Mouse (Mus musculus) G1E (cell line): ENCODE results near the gene Scamp1. TPM values are rescaled to one million over a fixed set of nuclear protein-coding genes. Genes with fewer than 3 reads are reported as not detected.
"Not testable (repeated sequence)": the region's sequence is repeated elsewhere in the genome, so short reads cannot be mapped to it uniquely, and the experiment has no call there.

ENCODE experiments used
- ATAC-seq: 2 replicates; pipeline ENCODE4 v1.8.0; 2016; ENCODE audit warnings: mild to moderate bottlenecking; ENCODE audit not compliant: insufficient number of reproducible peaks, poor library complexity, low FRiP score, severe bottlenecking; ENCODE audit errors: extremely low read depth
- DNase-seq: peaks from one replicate; pipeline ENCODE4 v3.0.0; 2012; ENCODE audit warnings: low spot score
- H3K27me3 ChIP-seq: 2 replicates; pipeline ENCODE4 v1.6.1; 2012; ENCODE audit warnings: mild to moderate bottlenecking, low read length, inconsistent platforms; ENCODE audit not compliant: insufficient read depth
- H3K36me3 ChIP-seq: replicated peaks from 2 replicates; pipeline ENCODE3; 2012; ENCODE audit warnings: mild to moderate bottlenecking, inconsistent platforms
- H3K4me1 ChIP-seq: 2 replicates; pipeline ENCODE4 v1.6.1; 2012; ENCODE audit warnings: low read depth, low read length, inconsistent platforms, mixed read lengths; ENCODE audit not compliant: insufficient read depth
- H3K4me3 ChIP-seq: 2 replicates; pipeline ENCODE4 v1.5.1; 2012; ENCODE audit warnings: low read depth, mild to moderate bottlenecking, inconsistent platforms, low read length, moderate library complexity, mixed read lengths
- H3K9me3 ChIP-seq: replicated peaks from 2 replicates; pipeline ENCODE4 v1.6.1; 2012; ENCODE audit warnings: inconsistent platforms
- CTCF ChIP-seq: IDR thresholded peaks from 2 replicates; pipeline ENCODE4 v1.5.1; 2012; ENCODE audit warnings: low read depth, low read length, inconsistent platforms, mixed read lengths
- GATA1 ChIP-seq: IDR thresholded peaks from 2 replicates; pipeline ENCODE4 v1.6.1; 2012; ENCODE audit warnings: borderline replicate concordance, low read length, inconsistent platforms, mixed read lengths
- GATA2 ChIP-seq: IDR thresholded peaks from 2 replicates; pipeline ENCODE4 v1.6.1; 2012; ENCODE audit warnings: low read depth, low read length, inconsistent platforms, borderline replicate concordance
- POLR2AphosphoS5 ChIP-seq: IDR thresholded peaks from 2 replicates; pipeline ENCODE4 v1.6.1; 2012; ENCODE audit warnings: low read depth, low read length, inconsistent platforms; ENCODE audit not compliant: insufficient replicate concordance
- TAL1 ChIP-seq: conservative IDR thresholded peaks from 2 replicates; pipeline ENCODE4 v1.6.1; 2012; ENCODE audit warnings: low read depth, low read length, inconsistent platforms, mixed read lengths
- polyA plus RNA-seq: library from polyadenylated mRNA; stranded (reverse); fragments of >175 nt; gene quantifications from 2 replicates; pipeline ENCODE4 v1.2.3, GENCODE M21; 2012
- total RNA-seq, 2 experiments: library from RNA; stranded (forward) in 1 of 2; stranded (reverse) in 1 of 2; fragments of 200-1000 nt in 1 of 2; fragments of >200 nt in 1 of 2; fragmentation: Nextera tagmentation in 1 of 2; gene quantifications; 2 replicates each; pipeline ENCODE4 v1.2.3; 2014 to 2017

Gene Scamp1
- not detected in 2 replicates for total RNA-seq (2014; fragmentation: Nextera tagmentation)
- 0.05 TPM in 1 of 2 replicates, not detected in the other for total RNA-seq (2017)
- not detected in 2 replicates for polyA plus RNA-seq

DNA sequence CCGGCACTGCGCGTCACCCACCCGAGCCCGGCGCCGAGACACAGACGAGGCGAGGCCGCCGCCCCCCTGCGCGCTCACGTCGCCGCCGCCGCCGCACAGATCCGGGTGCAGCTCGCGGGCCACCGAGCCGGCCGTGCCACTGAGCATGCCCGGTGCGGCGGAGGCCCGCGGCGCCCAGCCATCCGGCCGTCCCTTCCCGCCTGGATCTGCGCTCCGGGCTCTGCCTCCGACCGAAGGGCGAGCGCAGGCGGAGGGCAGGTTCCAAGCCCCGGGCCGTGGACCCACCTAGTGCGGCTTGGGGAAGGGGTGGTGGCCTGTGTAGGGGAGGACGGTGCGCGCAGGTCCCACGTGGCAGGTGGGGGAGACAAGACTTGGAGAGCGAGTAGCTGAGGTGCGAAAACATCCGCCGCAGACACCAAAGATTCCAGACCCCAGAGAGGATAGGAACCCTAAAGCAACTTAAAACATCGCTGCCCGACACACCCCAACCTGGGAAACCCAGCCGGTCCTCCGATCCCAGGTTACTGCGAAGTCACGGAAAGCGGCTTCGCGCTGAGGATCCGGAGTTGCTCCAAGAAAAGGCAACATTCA, at the start of gene Scamp1:
Gene Scamp1, minus strand, starts transcription at position 577 of the 591 bp plus-strand sequence.
- ATAC-seq (no peak), DNase-seq (no peak)
- no peak within 1 kb of the TSS for H3K4me3 ChIP-seq
- no peaks in the 10 kb centered on the region for H3K4me1 ChIP-seq
- TF ChIP-seq CTCF (no peak), POLR2AphosphoS5 (no peak), TAL1 (no peak), GATA1 (no peak), GATA2 (no peak)
- peaks cover 8% of the 10 kb centered on the region for H3K9me3 ChIP-seq
- H3K36me3 ChIP-seq = no peaks in the 10 kb centered on the region
- H3K27me3 ChIP-seq = peaks cover 8% of the 10 kb centered on the region

DNA sequence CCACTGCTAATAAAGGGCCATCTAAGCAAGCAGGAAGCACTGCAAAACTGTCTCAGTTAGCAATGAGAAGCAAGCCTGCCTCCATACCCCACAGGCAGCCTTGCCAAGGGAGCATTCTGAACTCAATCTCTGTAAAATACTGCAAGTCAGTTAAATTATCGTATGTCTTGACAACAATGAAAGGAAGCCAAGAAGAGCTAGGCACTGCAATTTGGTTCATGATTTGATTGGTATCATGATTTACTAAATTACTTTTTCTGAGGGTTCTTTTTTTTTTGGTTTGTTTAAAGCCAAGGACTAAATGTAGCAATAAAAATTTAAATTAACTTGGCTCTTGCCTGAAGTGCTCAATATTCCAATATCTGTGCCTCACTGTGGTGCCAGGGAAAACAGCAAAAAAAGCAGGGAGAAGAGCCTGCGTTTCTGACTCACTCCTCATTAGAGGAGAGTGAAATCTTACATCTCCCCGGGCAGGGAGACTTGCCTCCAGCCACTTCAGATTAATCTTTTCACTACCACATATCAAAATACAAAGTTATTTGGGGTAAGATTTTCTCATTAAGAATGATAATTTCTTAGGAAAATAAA, 44.8 kb upstream of the Scamp1 start:
- ATAC-seq = no peak
- DNase-seq = no peak
- TF ChIP-seq POLR2AphosphoS5 = no peak
- no peak for TF ChIP-seq GATA1
- TF ChIP-seq CTCF = no peak
- TF ChIP-seq GATA2 = no peak
- TF ChIP-seq TAL1 = no peak
- Histone ChIP-seq H3K27me3 (peaks cover 5% of the 10 kb centered on the region), H3K4me3 (no peak overlapping the region), H3K9me3 (no peaks in the 10 kb centered on the region), H3K36me3 (no peaks in the 10 kb centered on the region), H3K4me1 (peaks cover 3% of the 10 kb centered on the region; the same call in 1 of the 2 replicates)

DNA sequence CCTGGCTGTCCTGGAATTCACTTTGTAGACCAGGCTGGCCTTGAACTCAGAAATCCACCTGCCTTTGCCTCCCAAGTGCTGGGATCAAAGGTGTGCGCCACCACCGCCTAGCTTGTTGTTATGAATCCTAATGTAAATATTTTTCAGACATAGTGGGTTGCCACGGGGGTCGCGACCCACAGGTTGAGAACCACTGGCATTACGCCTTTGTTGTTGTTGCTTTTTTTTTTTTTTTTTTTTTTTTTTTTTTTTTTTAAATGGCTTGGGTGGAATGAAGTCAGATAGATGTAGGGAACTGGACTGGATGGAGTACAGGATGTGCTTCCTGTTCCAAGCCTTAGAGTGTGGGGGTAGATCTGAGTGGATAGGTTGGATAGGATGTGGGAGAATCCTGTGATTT, 43.3 kb upstream of the Scamp1 start:
- not testable (repeated sequence) for H3K27me3 ChIP-seq, ATAC-seq, H3K4me1 ChIP-seq, H3K36me3 ChIP-seq, H3K9me3 ChIP-seq, H3K4me3 ChIP-seq, DNase-seq

DNA sequence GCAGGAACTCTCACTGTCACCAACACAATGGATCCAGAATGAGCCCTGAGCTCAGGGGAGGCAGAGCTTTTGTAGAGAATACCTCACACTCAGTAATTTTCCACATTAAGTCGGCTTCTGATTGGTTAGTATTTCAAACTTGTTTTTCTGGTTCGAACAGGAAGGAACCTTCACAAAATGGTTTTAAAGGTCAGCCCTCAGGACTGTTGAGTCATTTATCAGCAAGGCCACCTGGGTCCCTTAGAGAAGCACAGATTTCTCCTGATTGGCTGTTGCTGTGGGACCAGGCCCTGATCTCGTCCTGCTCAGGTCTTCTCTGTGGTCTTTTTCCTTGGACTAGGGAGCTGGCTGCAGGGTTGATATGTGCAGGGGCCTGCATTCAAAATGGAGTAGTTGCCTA, 42.4 kb upstream of the Scamp1 start:
- 0 out of 2 replicates have a peak, but pooled peaks cover 2% of the 10 kb centered on the region for H3K9me3 ChIP-seq
- H3K4me3 ChIP-seq = no peak overlapping the region
- peaks cover 3% of the 10 kb centered on the region; the same call in 1 of the 2 replicates for H3K4me1 ChIP-seq
- H3K36me3 ChIP-seq = no peaks in the 10 kb centered on the region
- DNase-seq = no peak
- TF ChIP-seq POLR2AphosphoS5 = no peak
- no peak for TF ChIP-seq CTCF
- no peak for TF ChIP-seq GATA2
- TF ChIP-seq TAL1 = no peak
- TF ChIP-seq GATA1 = no peak
- H3K27me3 ChIP-seq = no peaks in the 10 kb centered on the region; the same call in 1 of the 2 replicates
- ATAC-seq = no peak

DNA sequence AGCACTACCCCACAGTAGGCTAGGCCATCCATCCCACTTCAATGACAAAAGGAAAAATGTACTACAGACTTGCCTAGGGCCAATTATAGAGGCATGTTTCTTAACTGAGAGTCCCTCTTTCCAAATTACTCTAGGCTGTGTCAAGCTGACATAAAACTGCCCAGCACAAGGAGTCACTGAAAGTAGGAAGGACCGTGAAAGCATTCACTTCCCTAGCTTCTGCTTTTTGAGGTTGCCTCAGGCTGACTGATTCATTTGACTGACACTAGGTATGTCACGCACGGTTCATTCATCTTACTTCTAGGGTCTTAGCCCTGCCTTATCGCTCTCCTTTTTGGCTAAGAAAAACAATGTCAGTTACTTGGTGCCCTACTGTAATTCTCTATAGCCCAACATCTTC, 36.8 kb upstream of the Scamp1 start:
- ATAC-seq (no peak), DNase-seq (no peak)
- TF ChIP-seq CTCF (no peak), GATA1 (no peak), POLR2AphosphoS5 (no peak), GATA2 (no peak), TAL1 (no peak)

DNA sequence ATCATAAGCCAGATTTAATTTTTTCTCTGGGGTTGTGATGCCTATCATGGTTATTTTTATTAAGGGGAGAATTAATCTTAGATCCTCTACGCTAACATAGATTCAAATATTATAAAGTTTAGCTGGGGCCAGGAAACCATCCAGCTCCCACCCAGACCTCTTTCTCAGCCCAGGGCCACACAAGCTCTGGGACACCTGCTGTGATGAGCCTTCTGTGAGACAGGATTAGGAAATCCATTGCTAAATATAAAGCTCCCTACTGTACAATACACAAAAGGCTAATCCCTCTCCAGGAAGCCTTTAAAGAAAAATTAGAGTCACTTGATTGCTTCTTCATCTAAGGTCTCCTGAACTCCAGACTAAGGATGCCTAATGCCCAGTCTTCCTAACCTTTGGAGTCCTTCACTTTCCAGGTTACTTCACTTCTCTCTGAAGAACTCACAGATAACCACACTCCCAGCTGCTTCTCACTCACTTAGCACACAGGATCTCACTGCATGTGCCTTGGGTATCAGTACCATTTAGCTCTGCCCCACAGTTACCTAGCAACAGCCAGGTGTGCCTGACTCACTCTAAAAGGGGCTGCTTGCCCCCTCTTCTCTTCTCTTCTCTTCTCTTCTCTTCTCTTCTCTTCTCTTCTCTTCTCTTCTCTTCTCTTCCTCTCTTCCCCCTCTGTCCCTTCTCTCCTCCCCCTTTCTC, 35.6 kb upstream of the Scamp1 start:
- H3K36me3 ChIP-seq = no peaks in the 10 kb centered on the region
- H3K4me1 ChIP-seq = no peaks in the 10 kb centered on the region; the same call in 1 of the 2 replicates
- H3K27me3 ChIP-seq = peaks cover 10% of the 10 kb centered on the region
- H3K9me3 ChIP-seq = 0 out of 2 replicates have a peak, but pooled peaks cover 2% of the 10 kb centered on the region
- ATAC-seq = no peak
- no peak for DNase-seq
- H3K4me3 ChIP-seq = no peak overlapping the region
- TF ChIP-seq GATA1 = no peak
- TF ChIP-seq CTCF = no peak
- TF ChIP-seq POLR2AphosphoS5 = no peak
- no peak for TF ChIP-seq TAL1
- TF ChIP-seq GATA2 = no peak

More for the DNA sequence above, 36.8 kb upstream of the Scamp1 start:
- Histone ChIP-seq H3K4me3 (no peak overlapping the region), H3K36me3 (no peaks in the 10 kb centered on the region), H3K9me3 (0 out of 2 replicates have a peak, but pooled peaks cover 2% of the 10 kb centered on the region), H3K4me1 (no peaks in the 10 kb centered on the region; the same call in 1 of the 2 replicates), H3K27me3 (peaks cover 10% of the 10 kb centered on the region)
